Mouse (Mus musculus) heart, adult 18-20 months (tissue): ENCODE data around the gene Nfkbia. TPM values are rescaled to one million over a fixed set of nuclear protein-coding genes. Genes with fewer than 3 reads are reported as not detected.

Experiments used
- DNase-seq, 2 experiments: peaks; one replicate each; pipeline ENCODE4 v3.0.0; 2021 to 2022; ENCODE audit warnings: mixed read lengths in 1 of 2
- total RNA-seq, 2 experiments: library from RNA; stranded (reverse); gene quantifications; 2 replicates each; pipeline ENCODE4 v1.2.3; 2021

Nfkbia gene
- total RNA-seq, 2 experiments from 2014 or later, result 59.5 to 74.3 TPM

DNA sequence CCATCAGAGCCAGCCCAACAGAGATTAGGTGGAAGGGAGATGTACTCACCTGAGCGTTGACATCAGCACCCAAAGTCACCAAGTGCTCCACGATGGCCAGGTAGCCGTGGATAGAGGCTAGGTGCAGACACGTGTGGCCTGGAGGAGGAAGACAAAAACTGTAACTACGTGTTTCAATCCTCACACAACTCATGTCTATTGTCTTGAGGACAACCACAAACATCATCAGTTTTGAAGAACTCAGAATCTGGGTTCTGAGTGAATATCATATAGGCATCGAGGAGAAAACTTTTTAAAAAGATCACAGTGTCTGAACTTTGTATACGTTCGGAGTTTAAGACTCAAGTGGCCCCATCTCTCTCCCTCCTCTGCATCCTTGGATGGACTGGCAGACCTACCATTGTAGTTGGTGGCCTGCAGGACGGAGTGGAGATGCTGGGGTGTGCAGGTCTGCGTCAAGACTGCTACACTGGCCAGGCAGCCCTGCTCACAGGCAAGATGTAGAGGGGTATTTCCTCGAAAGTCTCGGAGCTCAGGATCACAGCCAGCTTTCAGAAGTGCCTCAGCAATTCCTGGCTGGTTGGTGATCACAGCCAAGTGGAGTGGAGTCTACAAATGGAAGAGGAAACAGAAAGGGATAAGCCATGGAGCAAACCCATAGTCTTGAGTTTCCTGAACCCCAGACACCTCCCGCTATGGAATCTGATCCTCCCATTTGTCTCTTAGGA lies 1.6 kb downstream of the Nfkbia start:
- DNase-seq, result peak; percentile 78 to 83

DNA sequence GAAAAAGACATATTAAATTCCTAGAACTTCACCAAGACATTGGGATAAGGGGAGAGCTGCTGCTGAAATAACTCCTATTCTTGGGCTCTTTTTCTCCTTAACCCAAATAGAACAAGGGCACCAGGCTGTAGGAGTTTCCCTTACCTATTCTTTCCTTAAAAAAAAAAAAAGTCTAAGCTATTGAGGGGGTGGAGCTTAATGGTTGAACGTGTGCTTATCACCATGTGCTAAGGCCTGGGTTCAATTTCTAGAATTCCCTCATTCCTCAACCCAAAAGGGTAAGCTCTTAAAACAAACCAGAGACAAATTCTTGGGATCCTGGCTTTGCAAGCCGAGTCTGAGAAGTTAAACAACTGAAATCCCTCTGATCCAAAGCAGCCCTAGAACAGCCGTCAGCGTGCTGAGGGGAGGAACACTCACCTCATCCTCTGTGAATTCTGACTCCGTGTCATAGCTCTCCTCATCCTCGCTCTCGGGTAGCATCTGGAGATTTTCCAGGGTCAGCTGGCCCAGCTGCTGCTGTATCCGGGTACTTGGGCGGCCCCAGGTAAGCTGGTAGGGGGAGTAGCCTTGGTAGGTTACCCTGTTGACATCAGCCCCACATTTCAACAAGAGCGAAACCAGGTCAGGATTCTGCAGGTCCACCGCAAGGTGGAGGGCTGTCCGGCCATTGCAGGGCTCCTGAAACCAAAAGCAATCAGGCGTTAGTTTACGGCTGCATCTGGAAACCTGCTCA lies 2.3 kb downstream of the Nfkbia start:
- DNase-seq, result peak in 1 of 2 experiments; percentile 54

DNA sequence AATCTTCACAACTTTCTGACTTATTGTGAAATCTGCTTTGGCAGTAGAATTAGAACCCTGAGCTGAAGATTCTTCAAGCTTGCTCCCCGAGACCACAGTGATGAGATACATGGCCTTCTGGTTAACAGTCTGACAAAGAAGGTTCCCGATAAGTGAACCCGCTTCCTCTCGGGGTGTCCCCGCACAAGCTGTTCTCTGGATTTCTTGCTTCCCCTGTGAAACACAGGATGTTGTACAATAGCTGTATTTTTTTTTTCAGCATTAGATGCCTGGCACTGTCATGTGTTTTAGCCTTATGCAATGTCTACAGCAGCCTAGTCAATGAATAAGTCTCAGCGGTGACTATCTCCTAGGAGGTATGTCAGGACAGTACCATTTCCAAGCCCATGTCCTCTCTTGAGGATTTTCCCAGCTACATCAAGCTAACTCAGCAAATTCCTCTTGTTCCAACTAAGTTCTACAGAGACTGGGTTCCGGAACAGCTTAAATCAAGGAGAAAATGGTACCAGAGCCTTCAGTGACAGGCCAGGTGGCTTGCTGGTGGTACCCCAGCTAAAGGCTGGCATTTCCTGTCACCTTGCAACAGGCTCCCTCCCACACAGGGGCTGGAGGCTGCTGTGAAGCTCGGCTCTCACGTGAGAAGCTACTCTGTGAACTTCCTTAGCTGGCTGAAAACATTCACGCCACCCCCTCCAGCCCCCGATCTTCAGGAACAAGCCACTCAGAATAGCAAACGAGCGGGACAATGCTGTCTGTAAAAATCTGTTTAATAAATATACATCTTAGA lies 3.6 kb downstream of the Nfkbia start:
- DNase-seq, result peak; percentile 51 to 69

DNA sequence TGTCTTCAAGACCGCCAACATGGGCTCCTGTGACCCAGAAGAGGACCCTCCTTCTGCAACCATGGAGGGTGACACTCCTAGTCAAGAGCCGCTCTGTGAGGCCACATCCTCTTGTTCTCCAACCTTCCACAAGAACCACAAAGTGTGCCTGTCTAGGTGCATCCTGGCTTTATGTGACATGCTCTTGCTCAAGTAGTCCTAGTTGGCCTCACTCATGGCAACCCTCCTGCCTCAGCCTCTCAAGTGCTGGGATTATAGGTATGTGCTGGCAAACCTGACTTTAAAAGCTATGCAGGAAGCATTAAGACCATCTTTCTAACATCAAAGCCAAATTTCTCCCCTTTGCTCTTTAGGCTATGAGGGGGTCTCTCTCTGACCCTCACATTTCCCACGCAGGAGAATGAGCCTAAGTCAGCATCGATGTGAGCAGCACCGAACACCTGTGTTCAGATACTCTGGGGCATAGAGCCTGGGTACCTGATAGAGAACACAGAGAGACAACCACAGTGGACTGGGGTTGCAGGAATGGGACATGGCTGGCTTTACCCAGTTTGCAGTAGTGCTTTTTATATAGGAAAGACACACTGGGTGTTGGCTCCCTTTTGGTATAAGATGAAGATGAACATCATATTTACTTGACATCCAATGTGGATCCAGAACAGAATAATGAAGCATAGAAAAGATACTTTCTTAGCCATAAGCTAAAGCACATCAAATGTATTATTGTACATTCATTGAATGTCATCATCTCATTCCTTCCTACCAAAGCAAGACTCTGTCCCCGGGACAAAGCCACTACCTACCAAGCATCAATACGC lies 4.4 kb downstream of the Nfkbia start:
- peak in 1 of 2 experiments; percentile 30 for DNase-seq

DNA sequence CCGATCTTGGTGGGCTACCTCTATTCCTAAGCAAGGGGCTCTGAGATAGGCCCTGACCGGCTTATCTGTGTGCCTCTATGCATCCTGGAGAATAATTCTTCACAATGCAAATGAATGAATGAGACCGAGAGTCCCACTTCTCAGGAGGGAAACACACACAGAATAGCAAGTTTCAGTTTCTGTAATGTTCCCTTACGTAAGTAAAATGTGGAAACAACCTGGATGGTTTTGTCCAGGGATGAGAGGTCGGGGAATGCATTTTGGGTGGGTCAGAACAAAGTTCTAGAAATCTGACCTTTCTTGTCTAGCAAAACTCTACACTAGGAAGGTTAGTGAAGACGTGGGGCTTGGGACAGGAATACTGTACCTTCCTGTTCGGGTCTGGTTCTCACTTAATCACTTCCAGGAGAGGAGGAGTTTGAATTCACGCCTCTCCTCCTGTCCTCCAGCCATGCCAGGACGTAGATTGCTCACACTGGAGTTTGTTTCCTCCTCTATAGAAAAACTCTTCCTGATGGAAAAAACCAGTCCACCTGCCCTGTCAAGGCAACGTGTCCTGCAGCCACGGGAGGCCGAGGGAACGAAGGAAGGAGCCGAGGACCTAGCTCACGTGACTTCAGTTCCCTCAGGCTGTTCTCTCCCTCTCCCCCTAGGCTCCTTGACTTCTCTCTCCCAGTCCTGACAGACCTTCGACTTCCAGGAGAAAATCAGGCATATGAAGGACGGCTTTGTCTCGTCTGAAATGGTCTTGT lies 5.3 kb downstream of the Nfkbia start:
- peak; percentile 36 to 53 for DNase-seq

DNA sequence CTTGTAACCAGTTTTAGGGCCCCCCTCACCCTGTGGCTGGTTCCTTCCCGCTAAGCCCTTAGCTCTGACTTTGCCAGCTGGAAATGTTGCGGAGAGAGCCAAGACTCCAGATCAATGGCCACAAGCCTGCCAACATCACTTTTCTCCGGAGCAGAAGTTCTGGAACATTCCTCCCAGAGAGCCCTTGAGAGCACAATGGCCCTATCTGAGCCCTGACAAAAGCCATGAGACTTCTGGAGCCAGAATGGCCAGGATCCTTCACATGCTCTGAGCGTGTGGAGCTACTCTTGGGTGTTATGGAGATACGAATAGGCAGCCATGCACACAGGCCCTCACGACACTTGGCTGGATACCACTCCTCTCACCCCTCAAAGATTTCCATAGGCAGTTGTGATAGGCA lies 7.6 kb downstream of the Nfkbia start:
- peak in 1 of 2 experiments; percentile 48 for DNase-seq

DNA sequence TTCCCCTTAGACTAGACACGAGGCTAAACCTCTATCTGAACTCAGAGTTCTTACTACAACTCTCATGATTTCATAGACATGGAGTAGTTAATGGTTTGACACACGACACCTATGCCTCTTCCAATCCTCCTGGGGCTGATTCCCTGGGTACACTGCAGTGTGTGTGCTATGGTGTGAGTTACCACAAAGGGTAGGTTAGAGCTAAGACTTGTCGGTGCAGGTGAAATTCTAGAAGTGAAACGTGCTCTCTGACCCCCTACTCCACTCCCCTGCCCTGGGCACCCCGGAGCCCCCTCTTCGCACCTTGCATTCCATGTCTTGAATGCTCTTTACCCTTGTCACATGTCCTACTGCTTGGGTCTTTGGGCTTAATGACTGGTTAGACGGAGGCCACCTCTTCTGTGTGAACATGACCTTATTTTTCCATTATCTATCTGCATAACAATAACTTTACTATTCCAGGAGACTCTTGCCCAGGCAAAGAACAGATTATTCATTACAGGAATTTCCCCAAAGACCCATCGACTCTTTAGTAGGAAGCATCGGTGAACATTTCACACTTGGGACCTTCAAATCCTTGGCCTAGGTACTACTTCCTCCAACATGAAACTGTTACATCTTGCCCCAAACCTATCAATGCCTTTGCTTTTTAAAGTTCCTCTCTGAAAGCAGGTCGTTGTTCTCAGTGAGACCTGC lies 8.2 kb downstream of the Nfkbia start:
- no peak for DNase-seq

DNA sequence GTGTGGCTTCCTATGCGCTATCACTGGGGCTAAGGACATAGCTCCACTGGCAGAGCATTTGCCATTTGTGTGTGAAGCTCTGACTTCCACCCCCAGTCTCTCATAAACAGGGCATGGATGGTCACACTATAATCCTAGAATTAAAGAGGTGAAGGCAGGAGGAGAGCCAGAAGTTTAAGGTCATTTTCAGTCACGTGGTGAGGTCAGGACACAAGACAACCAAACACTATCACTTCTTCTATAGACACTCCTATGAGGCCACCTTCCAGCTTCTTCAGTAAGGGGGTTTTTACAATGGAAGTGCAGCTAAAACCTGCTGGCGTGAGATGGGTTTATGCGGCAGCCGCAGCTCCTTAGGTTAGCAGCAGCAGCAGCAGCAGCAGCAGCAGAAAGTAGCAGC lies 8.9 kb downstream of the Nfkbia start:
- no peak for DNase-seq

DNA sequence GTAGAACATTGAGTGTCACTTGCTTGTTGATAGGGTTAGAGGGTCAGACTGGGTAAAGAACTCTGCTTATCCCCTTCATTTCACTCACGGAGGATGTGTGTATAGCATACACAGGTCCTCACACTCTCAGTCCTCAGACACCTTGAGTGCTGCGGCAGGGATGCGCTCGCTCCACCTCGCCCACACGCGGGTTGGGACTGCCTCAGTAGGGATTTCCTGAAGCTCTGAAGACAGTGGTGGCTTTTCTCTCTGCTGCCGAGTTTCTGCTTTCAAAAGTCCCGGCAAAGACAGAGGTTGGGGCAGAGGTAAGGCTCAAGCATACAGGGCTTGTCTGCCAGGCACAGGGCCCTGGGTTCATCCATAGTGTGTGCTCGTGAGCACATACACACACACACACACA lies 9.7 kb downstream of the Nfkbia start:
- DNase-seq, result no peak

DNA sequence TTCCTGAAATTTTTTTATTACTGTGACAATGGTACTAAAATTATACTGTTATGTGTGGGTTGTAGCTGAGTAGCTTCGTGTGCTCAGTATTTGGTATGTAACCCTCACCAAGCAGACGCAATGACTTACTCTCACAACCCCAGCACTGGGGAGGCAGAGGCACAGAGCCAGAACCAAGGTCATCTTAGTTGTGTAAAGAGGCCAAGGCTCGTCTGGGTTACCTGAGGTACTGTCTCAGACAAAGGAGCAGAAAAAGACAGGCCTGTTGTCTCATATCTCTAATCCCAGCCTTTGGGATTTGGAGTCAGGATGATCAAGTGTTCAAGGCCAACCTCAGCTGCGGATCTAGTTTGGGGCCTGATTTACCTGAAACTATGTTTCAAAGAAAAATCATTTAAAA lies 10.7 kb downstream of the Nfkbia start:
- DNase-seq, result no peak

DNA sequence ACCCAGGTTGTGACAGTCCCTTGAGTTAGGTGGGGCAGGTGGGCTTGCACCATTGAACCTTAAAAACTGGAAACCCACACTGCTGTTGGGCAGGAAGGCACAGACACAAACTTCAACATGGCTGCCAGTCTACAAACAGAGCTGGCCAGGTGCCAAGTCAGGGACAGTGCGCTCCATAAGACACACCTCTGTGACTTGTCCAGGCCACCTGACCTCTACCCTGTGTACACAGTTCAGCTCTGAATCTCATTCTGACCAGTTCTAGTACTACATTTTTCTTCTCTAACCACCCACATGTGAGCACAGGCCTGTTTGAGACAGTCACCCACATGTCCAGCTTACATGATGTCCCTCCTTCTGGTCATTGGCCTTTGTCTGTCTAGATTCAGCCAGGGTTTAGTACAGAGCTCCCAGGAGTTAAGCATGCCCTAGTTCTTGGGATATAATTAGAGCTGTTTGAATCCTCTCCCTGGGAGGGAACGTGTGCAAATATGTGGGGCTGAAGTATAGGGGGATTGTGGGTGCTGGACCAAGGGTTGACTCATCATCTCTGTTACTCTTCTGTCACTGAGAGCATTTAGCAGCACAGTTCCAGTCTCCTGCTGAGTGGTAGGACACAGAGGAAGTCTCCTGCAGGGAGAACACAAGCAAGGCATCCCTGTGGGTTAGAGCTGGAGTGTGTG lies 11.8 kb downstream of the Nfkbia start:
- no peak for DNase-seq

DNA sequence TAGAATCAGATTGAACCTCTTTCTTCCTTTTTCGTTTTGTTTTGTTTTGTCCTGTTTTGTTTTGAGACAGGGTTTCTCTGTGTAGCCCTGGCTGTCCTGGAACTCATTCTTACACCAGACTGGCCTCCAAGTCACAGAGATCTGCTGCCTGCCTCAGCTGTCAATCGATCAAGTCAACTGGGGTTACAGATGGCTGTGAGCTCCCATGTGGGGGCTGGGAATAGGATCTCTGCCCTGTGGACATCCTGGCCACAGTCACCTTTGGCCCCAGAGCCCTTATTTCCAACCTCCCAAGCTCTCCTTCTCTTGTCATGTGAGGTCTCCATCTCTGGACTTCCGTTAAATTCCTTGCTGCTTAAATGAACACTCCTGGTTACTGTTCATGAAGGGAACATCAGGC lies 13.5 kb downstream of the Nfkbia start:
- DNase-seq, result no peak

DNA sequence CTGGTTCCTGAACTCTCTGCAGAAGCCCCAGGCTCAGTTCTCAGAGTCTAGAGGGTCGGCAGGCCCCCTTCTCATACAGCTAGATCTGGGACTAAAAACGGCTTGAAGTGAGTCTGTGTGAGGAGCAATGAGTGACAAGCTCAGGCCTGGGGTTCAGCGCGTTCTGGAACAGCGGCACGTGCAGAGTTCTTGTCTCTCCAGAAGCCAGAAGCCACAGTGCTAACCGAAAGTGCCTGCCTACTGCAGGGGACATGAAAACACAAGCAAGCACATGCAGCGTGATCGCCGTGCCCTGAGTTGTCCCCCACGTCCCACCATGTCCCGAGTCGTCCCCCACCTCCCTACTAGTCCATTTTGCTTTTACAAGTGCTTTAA lies 18.3 kb downstream of the Nfkbia start:
- no peak for DNase-seq

DNA sequence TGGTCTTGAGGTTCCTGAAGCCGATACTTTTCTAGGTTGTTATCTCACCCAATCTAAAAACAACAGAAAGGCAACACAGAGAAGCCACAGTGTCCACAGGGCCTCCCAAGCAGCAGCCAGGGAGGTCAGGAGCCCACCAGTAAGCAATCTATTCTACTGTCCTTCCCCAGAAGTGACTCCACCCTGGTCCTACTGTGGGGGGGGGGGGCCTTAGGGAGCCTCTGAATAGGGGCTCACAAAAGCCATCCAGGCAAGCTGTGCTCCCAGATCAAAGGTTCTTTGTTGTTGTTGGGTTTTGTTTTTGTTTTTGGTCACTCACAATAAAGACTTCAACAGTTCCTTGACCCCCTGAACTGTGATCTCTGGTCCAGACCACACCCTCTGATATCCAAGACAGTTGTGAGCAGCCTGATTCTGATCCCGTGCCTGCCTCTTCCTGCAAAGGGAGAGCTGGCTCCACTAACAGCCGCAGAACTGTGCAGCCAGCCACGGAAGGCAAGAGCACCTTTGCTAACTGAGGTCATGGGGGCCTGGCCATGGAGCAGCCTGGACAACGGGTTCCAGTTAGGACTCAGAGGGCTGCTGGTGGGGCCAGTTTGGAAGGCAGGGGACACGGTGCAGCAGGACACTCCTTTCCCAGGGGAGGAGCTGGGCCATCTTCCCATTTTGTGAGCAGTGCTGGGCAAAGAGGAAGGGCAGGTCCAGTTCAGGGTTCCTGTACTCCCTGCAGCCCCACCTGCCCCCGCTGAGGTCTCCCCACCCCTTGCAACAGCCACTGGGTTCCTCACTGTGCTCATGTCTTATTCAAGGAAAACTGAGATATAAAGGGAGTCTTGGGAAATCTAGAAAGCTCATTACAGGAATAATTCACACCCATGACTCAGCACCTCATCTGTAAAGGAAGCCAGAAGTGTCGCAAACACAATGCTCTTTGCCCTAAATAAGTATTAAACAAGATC lies 18.9 kb downstream of the Nfkbia start:
- DNase-seq, result peak; percentile 88 to 96

DNA sequence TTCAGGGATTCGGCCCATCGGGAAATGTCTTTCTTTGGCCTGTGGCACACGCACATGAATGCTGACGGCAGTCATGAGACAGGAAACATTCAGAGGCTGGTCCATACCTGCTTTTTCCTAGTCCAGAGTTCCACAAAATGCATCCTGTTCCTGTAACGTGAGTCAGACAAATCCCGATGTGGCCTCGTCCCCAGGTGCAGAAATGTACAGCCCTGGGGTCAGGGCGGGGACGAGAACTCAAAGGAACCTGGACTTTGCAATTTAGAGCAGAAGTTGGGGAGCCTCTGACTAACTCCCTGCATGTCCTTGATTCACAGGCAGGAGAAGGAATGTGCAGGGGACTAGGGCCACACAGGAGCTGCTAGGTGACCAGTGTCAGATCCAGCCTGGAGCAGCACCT lies 21.1 kb downstream of the Nfkbia start:
- DNase-seq, result no peak

DNA sequence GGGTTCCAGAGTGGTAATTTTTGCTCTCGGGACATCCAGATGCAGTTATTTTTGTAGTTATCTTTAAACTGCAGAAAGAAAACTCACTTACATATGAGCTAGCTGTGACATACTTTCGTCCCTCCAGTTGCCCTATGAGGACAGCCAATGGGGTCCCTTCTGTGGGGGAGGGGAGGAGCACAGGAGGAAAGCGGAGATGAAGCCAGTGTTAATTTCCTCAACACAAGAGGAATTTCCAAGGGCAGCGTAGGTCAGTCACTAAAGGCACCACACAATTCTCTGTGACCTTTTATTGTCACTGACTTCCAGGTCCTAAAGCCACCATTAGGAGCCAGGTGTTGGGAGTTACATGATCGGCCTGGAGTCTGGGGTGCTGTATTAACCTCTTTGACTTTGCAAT lies 22.0 kb downstream of the Nfkbia start:
- no peak for DNase-seq

DNA sequence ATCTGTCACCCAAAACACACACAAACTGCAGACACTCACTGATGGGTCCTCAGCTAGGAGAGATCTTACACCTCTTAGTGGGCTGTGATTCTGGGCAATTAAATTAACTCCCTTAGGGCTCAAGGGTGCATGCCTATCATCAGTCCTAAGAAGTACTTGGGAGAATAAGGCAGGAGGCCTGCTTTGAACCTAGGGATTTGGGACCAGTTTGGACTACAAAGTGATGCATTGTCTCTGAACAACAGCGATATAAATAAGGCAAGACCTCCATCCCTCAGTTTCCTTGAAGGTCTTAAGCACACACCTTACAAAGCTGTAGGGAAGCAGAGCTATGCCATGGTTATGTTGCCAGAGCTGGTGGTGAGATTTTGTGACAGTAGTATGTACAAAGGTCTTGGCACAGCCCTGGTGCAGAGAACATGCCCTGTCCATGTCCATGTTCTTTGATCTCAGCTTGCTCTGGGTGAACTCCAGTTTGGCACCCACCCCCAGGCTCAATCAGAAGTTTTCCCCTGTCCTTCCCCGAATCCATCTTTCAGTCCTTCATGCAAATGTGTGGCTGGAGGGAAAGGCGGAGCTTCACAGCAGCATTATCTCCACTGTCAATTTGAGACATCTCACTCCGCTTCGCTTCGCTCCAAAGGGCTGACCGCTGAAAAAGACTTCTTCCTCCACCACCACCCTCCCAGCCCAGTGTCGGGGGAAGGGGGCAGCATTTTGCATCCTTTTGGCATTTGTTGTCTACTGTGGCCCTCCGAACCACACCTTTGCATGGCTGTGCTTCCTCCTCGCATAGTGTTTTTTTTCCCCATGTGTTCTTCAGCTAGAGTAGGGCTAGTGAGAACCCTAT lies 24.9 kb downstream of the Nfkbia start:
- DNase-seq, result peak in 1 of 2 experiments; percentile 25

DNA sequence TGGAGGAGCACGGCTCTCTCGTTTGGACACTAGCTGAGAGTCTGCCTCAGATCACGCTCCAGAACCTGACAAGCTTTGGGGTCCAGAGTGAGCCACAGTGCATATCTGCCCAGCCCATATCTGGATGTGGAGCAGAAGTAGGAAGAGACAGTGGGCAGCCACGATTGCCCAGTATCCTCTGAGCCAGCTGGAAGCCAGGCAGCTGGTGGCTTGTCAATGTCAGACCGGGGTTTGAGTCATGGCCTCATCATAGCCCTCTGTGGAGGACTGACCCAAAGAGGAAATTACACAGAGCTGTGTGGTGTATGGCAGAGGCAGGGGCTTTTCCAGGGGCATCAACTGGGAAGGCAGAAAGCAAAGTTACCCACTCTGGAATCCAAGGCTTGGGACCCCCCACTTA lies 25.6 kb downstream of the Nfkbia start:
- DNase-seq, result peak in 1 of 2 experiments; percentile 25
